Mouse (Mus musculus) effector memory CD4-positive, alpha-beta T cell, adult 7 months (primary cell): ENCODE results near the gene Olfr1282. TPM values are rescaled to one million over a fixed set of nuclear protein-coding genes. Genes with fewer than 3 reads are reported as not detected.

ENCODE experiments used
- polyA plus RNA-seq: library from polyadenylated mRNA; unstranded; fragments of 100-300 nt; shearing (Covaris generic); gene quantifications from one replicate; pipeline ENCODE4 v1.2.1, GENCODE M21; 2017

Gene Olfr1282
- not detected for polyA plus RNA-seq

DNA sequence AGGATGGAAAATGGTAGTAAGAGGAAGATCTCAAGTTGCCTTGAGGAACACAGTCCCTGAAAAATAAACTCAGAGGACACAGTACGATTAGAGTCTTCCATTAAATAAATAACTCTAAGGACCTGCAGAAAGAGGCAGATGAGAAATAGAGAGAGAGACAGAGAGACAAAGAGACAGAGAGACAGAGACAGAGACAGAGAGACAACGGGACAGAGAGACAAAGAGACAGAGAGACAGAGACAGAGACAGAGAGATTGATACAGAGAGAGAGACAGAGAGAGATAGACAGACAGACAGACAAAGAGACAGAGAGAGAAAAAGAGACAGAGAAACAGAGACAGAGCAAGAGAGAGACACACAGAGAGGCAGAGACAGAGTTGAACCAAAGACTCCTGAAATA, at the start of gene Olfr1282:
Olfr1282 (minus strand) TSS at position 101 of the 400 bp plus-strand sequence.

DNA sequence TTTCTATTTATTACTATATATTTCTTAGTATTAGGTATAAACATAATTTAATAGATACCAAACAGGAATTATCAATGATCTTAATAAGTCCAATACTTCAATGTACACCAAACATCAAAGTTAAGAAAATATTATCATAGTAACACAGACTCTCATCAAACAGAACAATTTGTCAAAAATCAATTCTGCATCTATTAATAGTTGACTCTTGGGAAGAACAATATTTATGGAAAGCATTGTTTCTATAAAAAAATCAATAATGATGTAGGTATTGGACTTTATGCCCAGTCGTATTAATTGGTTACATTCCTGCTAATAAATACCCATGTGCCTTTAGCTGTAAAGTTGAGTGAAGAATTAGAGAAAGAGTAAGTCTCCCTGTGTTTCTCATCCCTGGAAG, 39.3 kb upstream of the Olfr1282 start, which contains the start of gene Olfr1284:
Olfr1284 (plus strand) TSS at position 301 of the 400 bp plus-strand sequence.

DNA sequence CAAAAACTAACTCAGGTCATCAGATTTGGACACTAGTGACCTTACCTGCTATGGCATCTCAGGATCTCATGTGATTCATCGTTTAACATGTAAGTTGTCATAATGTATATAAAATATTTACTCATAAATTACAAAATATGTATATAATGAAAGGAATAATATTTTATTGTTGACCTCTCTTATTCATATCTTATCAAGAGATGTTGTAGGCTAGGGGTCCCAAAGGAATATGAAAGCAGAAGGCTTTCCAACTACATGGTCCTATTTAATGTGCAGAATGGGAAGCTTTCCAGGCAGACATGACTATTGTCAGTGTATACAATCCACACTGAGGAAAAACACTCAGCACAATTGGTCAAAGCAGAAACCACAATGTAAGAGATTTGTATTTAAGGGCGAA, 30.6 kb upstream of the Olfr1282 start, which contains the start of gene Olfr1283:
Olfr1283 (plus strand) TSS at position 301 of the 400 bp plus-strand sequence.

DNA sequence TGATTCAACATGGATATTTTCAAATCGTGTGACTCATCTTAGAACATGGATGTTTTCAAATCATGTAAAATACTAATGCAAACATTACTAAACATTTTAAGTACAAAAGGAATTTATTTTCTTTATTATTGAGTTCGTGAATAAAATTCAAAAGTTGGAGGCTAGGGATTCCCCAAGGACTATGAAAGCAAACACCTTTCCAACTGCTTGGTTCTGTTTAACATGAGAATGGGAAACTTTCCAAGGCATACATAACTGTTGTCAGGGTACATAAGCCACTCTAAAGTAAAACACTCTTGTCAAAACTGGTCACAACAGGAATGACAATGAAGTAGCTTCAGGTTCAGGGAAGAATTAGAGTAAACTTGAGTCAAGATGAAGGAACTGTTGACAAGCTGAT, 9.7 kb downstream of the Olfr1282 start, which contains the start of gene Olfr1281:
Olfr1281 (plus strand) TSS at position 301 of the 400 bp plus-strand sequence.

DNA sequence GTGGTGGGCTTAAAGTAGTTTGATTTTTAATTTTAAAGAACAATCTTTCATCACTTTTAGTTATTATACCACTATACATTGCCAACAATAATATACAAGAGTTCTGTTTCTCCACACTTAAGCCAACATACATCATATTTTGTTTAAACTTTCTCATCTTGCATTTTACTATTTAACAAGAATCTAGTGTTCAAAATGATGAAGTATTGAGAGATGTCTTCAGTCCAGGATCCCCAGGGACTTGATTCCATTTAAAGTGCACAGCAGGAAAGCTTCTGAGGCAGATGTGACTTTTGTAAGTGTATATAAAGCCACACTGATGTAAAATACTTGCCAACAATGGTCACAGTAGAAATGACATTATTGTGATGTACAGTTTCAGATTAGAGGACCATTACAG, 22.2 kb downstream of the Olfr1282 start, which contains the start of gene Olfr1280:
Olfr1280 (plus strand) TSS at position 301 of the 400 bp plus-strand sequence.

DNA sequence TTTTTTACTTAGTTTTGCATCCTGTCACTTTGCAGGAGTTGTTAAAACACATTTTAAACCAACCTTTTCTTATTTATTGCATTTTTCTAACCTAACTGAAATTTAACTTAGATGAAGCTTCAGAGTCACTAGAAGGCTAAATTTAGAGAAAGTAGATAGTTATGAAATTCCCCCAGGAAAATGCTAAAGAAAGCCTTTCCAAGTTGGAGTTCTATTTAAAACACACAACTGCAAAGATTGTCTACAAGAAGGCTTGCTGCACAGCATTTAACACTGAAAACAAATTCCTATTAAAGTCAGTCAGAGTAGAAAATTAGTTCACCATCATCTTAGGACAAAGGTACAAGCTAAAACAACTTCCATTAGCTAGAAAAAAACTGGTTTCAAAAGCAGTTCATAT, 35.5 kb downstream of the Olfr1282 start, which contains the start of gene Olfr1279:
Olfr1279 (plus strand) TSS at position 262 of the 400 bp plus-strand sequence.

DNA sequence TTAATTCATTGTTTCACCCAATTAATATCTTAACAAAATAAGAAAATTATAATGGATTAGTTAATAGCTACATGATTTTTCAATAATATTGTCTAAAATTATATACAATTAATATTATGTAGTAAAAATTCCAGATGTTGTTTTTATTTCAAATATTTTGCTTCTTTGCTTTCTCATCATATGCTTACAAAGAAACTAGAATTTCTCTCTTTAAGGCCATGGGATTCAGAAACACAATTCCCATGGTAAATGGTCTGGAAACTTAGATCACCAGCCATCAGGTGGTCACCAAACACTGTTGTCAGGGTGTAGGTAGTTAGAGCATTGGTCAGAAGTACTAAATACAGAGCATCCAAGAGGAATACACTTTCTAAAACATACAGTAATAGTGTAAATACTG, 46.0 kb downstream of the Olfr1282 start, which contains the start of gene Olfr1278:
Olfr1278 (plus strand) TSS at position 301 of the 400 bp plus-strand sequence.

Other genes with a start within 250 kb of the Olfr1282 start
- gene Gm13941, start 230.1 kb downstream of the Olfr1282 start, polyA plus RNA-seq: not detected
- not detected for gene Gm15130, start 183.1 kb downstream of the Olfr1282 start, polyA plus RNA-seq
- gene 4930430A15Rik, start 106.5 kb downstream of the Olfr1282 start, polyA plus RNA-seq: not detected
- gene Olfr1275, start 100.8 kb downstream of the Olfr1282 start, polyA plus RNA-seq: not detected
- gene Olfr1276, start 81.6 kb downstream of the Olfr1282 start, polyA plus RNA-seq: not detected
- gene Olfr1277, start 62.0 kb downstream of the Olfr1282 start, polyA plus RNA-seq: not detected
- not detected for gene Olfr1278, start 45.9 kb downstream of the Olfr1282 start, polyA plus RNA-seq
- gene Olfr1279, start 35.4 kb downstream of the Olfr1282 start, polyA plus RNA-seq: not detected
- not detected for gene Olfr1280, start 22.1 kb downstream of the Olfr1282 start, polyA plus RNA-seq
- gene Olfr1281, start 9.6 kb downstream of the Olfr1282 start, polyA plus RNA-seq: not detected
- not detected for gene Olfr1283, start 30.7 kb upstream of the Olfr1282 start, polyA plus RNA-seq
- not detected for gene Olfr1284, start 39.4 kb upstream of the Olfr1282 start, polyA plus RNA-seq
- gene Olfr1286, start 87.0 kb upstream of the Olfr1282 start, polyA plus RNA-seq: not detected
- not detected for gene Olfr1287, start 113.1 kb upstream of the Olfr1282 start, polyA plus RNA-seq
- not detected for gene Olfr1288, start 138.0 kb upstream of the Olfr1282 start, polyA plus RNA-seq
- gene Olfr1289, start 144.7 kb upstream of the Olfr1282 start, polyA plus RNA-seq: not detected
- gene Olfr1290, start 157.8 kb upstream of the Olfr1282 start, polyA plus RNA-seq: not detected
- gene Olfr1291-ps1, start 161.1 kb upstream of the Olfr1282 start, polyA plus RNA-seq: 0.10 TPM
- not detected for gene Olfr1293-ps, start 189.1 kb upstream of the Olfr1282 start, polyA plus RNA-seq
- not detected for gene Olfr1294, start 204.2 kb upstream of the Olfr1282 start, polyA plus RNA-seq
- gene Olfr1295, start 233.6 kb upstream of the Olfr1282 start, polyA plus RNA-seq: not detected